Mouse (Mus musculus): ENCODE measurements around the gene Klc1.

The Klc1 gene

GRCm38 (mm10) chr12:111848300-111848798 lies 89.7 kb downstream of the Klc1 start:
- DNase-seq (ENCODE audit: inconsistent age in 2 of 2, low spot score in 1 of 2), result peak in 1 of 2 experiments; percentile 74

- no peak for DNase-seq (ENCODE audit: inconsistent age in 2 of 2, low spot score in 1 of 2)
Measured at GRCm38 (mm10) chr12:111851235-111851634, 92.6 kb downstream of the Klc1 start.

GRCm38 (mm10) chr12:111851745-111852144 lies 93.1 kb downstream of the Klc1 start:
- DNase-seq (ENCODE audit: inconsistent age in 2 of 2, low spot score in 1 of 2), result no peak

- DNase-seq (ENCODE audit: inconsistent age in 2 of 2, low spot score in 1 of 2), result peak; percentile 55 to 91
Measured at GRCm38 (mm10) chr12:111853011-111853436, 94.4 kb downstream of the Klc1 start.

GRCm38 (mm10) chr12:111853546-111853945 lies 94.9 kb downstream of the Klc1 start:
- peak; percentile 83 to 86 for DNase-seq (ENCODE audit: inconsistent age in 2 of 2, low spot score in 1 of 2)

- no peak for DNase-seq (ENCODE audit: inconsistent age in 2 of 2, low spot score in 1 of 2)
Measured at GRCm38 (mm10) chr12:111855448-111855847, 96.8 kb downstream of the Klc1 start.

Data from adrenal gland, adult (tissue).